Mouse (Mus musculus) Muller cell, postnatal 12 days (primary cell): Measurements from ENCODE around the gene Ikbke.
"Not testable (repeated sequence)": the region's sequence is repeated elsewhere in the genome, so short reads cannot be mapped to it uniquely, and the experiment has no call there.

Source experiments
- DNase-seq: peaks from one replicate; pipeline ENCODE4 v3.0.0-alpha.2; 2015; ENCODE audit errors: inconsistent ontology term

The Ikbke gene

GRCm38 (mm10) chr1:131279456-131279776 lies at the start of gene Ikbke:
Ikbke (minus strand) TSS chr1:131279606.
- no peak for DNase-seq

- DNase-seq, result not testable (repeated sequence)
These were observed 49.7 kb upstream of the Ikbke start for GRCm38 (mm10) chr1:131329093-131329492.

- no peak for DNase-seq
These were observed 47.8 kb upstream of the Ikbke start for GRCm38 (mm10) chr1:131327167-131327566.

GRCm38 (mm10) chr1:131324816-131325463 lies 45.5 kb upstream of the Ikbke start:
- DNase-seq, result no peak

- peak; percentile 34 for DNase-seq
These were observed 40.4 kb upstream of the Ikbke start for GRCm38 (mm10) chr1:131319598-131320330.

GRCm38 (mm10) chr1:131318397-131318796 lies 39.0 kb upstream of the Ikbke start:
- DNase-seq, result no peak

GRCm38 (mm10) chr1:131317625-131318024 lies 38.2 kb upstream of the Ikbke start:
- DNase-seq, result no peak

- no peak for DNase-seq
These were observed 31.9 kb upstream of the Ikbke start for GRCm38 (mm10) chr1:131311284-131311683.

GRCm38 (mm10) chr1:131310237-131310818 lies 30.9 kb upstream of the Ikbke start:
- DNase-seq, result no peak

GRCm38 (mm10) chr1:131300750-131301149 lies 21.3 kb upstream of the Ikbke start:
- DNase-seq, result no peak

GRCm38 (mm10) chr1:131299788-131300187 lies 20.4 kb upstream of the Ikbke start:
- peak; percentile 79 for DNase-seq

GRCm38 (mm10) chr1:131299240-131299639 lies 19.8 kb upstream of the Ikbke start:
- DNase-seq, result peak; percentile 23

GRCm38 (mm10) chr1:131298171-131298570 lies 18.8 kb upstream of the Ikbke start:
- no peak for DNase-seq

- no peak for DNase-seq
These were observed 17.3 kb upstream of the Ikbke start for GRCm38 (mm10) chr1:131296726-131297125.

GRCm38 (mm10) chr1:131295200-131295599 lies 15.8 kb upstream of the Ikbke start:
- DNase-seq, result peak; percentile 46

- peak; percentile 19 for DNase-seq
These were observed 14.5 kb upstream of the Ikbke start for GRCm38 (mm10) chr1:131293922-131294250.

- no peak for DNase-seq
These were observed 14.0 kb upstream of the Ikbke start for GRCm38 (mm10) chr1:131293221-131293921.

- peak; percentile 26 for DNase-seq
These were observed 11.2 kb upstream of the Ikbke start for GRCm38 (mm10) chr1:131290648-131291047.

GRCm38 (mm10) chr1:131288938-131289337 lies 9.5 kb upstream of the Ikbke start:
- no peak for DNase-seq

GRCm38 (mm10) chr1:131287267-131287666 lies 7.9 kb upstream of the Ikbke start:
- no peak for DNase-seq

GRCm38 (mm10) chr1:131286803-131287202 lies 7.4 kb upstream of the Ikbke start:
- DNase-seq, result no peak

- no peak for DNase-seq
These were observed 5.2 kb upstream of the Ikbke start for GRCm38 (mm10) chr1:131284616-131285015.

GRCm38 (mm10) chr1:131284167-131284566 lies 4.8 kb upstream of the Ikbke start:
- DNase-seq, result no peak
